Mouse (Mus musculus): ENCODE data around the gene AL732309.1.

Gene AL732309.1

GRCm38 (mm10) chr2:25246183-25247072 lies at the start of gene AL732309.1:
TSS of gene AL732309.1 (minus strand) at chr2:25246863.
- no peak for DNase-seq (ENCODE audit: low read depth in 1 of 2, low spot score in 2 of 2)

- no peak for DNase-seq (ENCODE audit: low read depth in 1 of 2, low spot score in 2 of 2)
Measured at GRCm38 (mm10) chr2:25293706-25294105, 47.0 kb upstream of the AL732309.1 start.

GRCm38 (mm10) chr2:25292856-25293255 lies 46.2 kb upstream of the AL732309.1 start:
- DNase-seq (ENCODE audit: low read depth in 1 of 2, low spot score in 2 of 2): peak in 1 of 2 experiments; percentile 57

- no peak for DNase-seq (ENCODE audit: low read depth in 1 of 2, low spot score in 2 of 2)
Measured at GRCm38 (mm10) chr2:25292054-25292544, 45.4 kb upstream of the AL732309.1 start.

GRCm38 (mm10) chr2:25291184-25292053 lies 44.8 kb upstream of the AL732309.1 start:
- DNase-seq (ENCODE audit: low read depth in 1 of 2, low spot score in 2 of 2): no peak

GRCm38 (mm10) chr2:25290816-25291130 lies 44.1 kb upstream of the AL732309.1 start:
- DNase-seq (ENCODE audit: low read depth in 1 of 2, low spot score in 2 of 2): no peak

GRCm38 (mm10) chr2:25290101-25290815 lies 43.6 kb upstream of the AL732309.1 start:
- DNase-seq (ENCODE audit: low read depth in 1 of 2, low spot score in 2 of 2): no peak

GRCm38 (mm10) chr2:25289651-25290050 lies 43.0 kb upstream of the AL732309.1 start, which contains the start of gene Lrrc26:
TSS of gene Lrrc26 (plus strand) at chr2:25289915.
- DNase-seq (ENCODE audit: low read depth in 1 of 2, low spot score in 2 of 2): no peak

GRCm38 (mm10) chr2:25288734-25289345 lies 42.2 kb upstream of the AL732309.1 start:
- no peak for DNase-seq (ENCODE audit: low read depth in 1 of 2, low spot score in 2 of 2)

GRCm38 (mm10) chr2:25287927-25288649 lies 41.4 kb upstream of the AL732309.1 start, which contains the start of gene Tmem210:
TSS of gene Tmem210 (plus strand) at chr2:25288145.
- DNase-seq (ENCODE audit: low read depth in 1 of 2, low spot score in 2 of 2): no peak

- DNase-seq (ENCODE audit: low read depth in 1 of 2, low spot score in 2 of 2): no peak
Measured at GRCm38 (mm10) chr2:25286837-25287636, 40.4 kb upstream of the AL732309.1 start.

GRCm38 (mm10) chr2:25286314-25286713 lies 39.7 kb upstream of the AL732309.1 start:
- DNase-seq (ENCODE audit: low read depth in 1 of 2, low spot score in 2 of 2): no peak

GRCm38 (mm10) chr2:25285551-25285950 lies 38.9 kb upstream of the AL732309.1 start:
- DNase-seq (ENCODE audit: low read depth in 1 of 2, low spot score in 2 of 2): no peak

- peak; percentile 65 to 75 for DNase-seq (ENCODE audit: low read depth in 1 of 2, low spot score in 2 of 2)
Measured at GRCm38 (mm10) chr2:25278928-25279882, 32.5 kb upstream of the AL732309.1 start.

- no peak for DNase-seq (ENCODE audit: low read depth in 1 of 2, low spot score in 2 of 2)
Measured at GRCm38 (mm10) chr2:25273010-25273409, 26.3 kb upstream of the AL732309.1 start.

- no peak for DNase-seq (ENCODE audit: low read depth in 1 of 2, low spot score in 2 of 2)
Measured at GRCm38 (mm10) chr2:25272515-25272914, 25.9 kb upstream of the AL732309.1 start.

GRCm38 (mm10) chr2:25271827-25272511 lies 25.3 kb upstream of the AL732309.1 start, which contains the start of the genes Ssna1 and Anapc2:
TSS of gene Ssna1 (minus strand) at chr2:25272438.
TSS of gene Anapc2 (plus strand) at chr2:25272478.
- peak; percentile 95 to 97 for DNase-seq (ENCODE audit: low read depth in 1 of 2, low spot score in 2 of 2)

All from monocyte, adult 2 months (primary cell).